Mouse (Mus musculus) heart, embryonic 12.5 days (tissue): Measurements from ENCODE around the gene Mdga1. TPM values are rescaled to one million over a fixed set of nuclear protein-coding genes. Genes with fewer than 3 reads are reported as not detected.

Experiments
- ATAC-seq: fragments of 200-750 bp; cut with Nextera tagmentation; 2 replicates; pipeline ENCODE4 v1.8.0; 2017; ENCODE audit warnings: moderate TSS enrichment, moderate library complexity; ENCODE audit not compliant: insufficient number of reproducible peaks, low FRiP score
- H3K27ac ChIP-seq: fragments of 300-500 bp; sonication (generic); 2 replicates; pipeline ENCODE4 v1.5.1; 2016; ENCODE audit warnings: mild to moderate bottlenecking, moderate library complexity; ENCODE audit not compliant: poor library complexity, severe bottlenecking
- H3K27me3 ChIP-seq: fragments of 300-500 bp; sonication (generic); replicated peaks from 2 replicates; pipeline ENCODE4 v1.6.1; 2016; ENCODE audit warnings: mild to moderate bottlenecking, moderate library complexity
- H3K36me3 ChIP-seq: fragments of 300-500 bp; sonication (generic); 2 replicates; pipeline ENCODE4 v1.6.1; 2016; ENCODE audit warnings: mild to moderate bottlenecking, moderate library complexity
- H3K4me1 ChIP-seq: fragments of 300-500 bp; sonication (generic); replicated peaks from 2 replicates; pipeline ENCODE4 v1.6.1; 2016; ENCODE audit warnings: mild to moderate bottlenecking
- H3K4me2 ChIP-seq: fragments of 300-500 bp; sonication (generic); 2 replicates; pipeline ENCODE4 v1.6.1; 2016; ENCODE audit warnings: mild to moderate bottlenecking, moderate library complexity
- H3K4me3 ChIP-seq: fragments of 300-500 bp; sonication (generic); 2 replicates; pipeline ENCODE4 v1.5.1; 2016; ENCODE audit warnings: mild to moderate bottlenecking
- H3K9ac ChIP-seq: fragments of 300-500 bp; sonication (generic); 2 replicates; pipeline ENCODE4 v1.6.1; 2016; ENCODE audit warnings: mild to moderate bottlenecking, moderate library complexity
- H3K9me3 ChIP-seq: fragments of 300-500 bp; sonication (generic); replicated peaks from 2 replicates; pipeline ENCODE4 v1.6.1; 2016; ENCODE audit warnings: mild to moderate bottlenecking, moderate library complexity
- WGBS: fragments of 180-500 bp; shearing (Covaris S2); methylation state at CpG from one replicate; pipeline ENCODE4 v1.1.7; 2016; 5-methylcytosine and 5-hydroxymethylcytosine counted together
- polyA plus RNA-seq: library from polyadenylated mRNA; unstranded; fragments of >200 nt; fragmentation: Nextera tagmentation; extraction: Ambion mirVana; gene quantifications from 2 replicates; pipeline ENCODE4 v1.2.1, GENCODE M21; 2016

Gene Mdga1
- polyA plus RNA-seq, 1 experiment from 2014 or later, result 3.9 TPM

GRCm38 (mm10) chr17:29997726-29998125 is 27.8 kb upstream of the Mdga1 start:
- Histone ChIP-seq H3K9me3 (no peaks in the 10 kb centered on the region), H3K27ac (no peak overlapping the region), H3K9ac (no peak overlapping the region), H3K4me2 (no peak overlapping the region), H3K36me3 (no peaks in the 10 kb centered on the region), H3K4me1 (no peaks in the 10 kb centered on the region), H3K4me3 (no peak overlapping the region), H3K27me3 (no peaks in the 10 kb centered on the region)
- ATAC-seq, result no peak
- 77% methylated on average over 7 of the region's 7 CpGs for WGBS

- H3K9ac ChIP-seq, result no peak overlapping the region
- H3K27ac ChIP-seq, result no peak overlapping the region
- no peaks in the 10 kb centered on the region for H3K9me3 ChIP-seq
- 93% methylated on average over 5 of the region's 5 CpGs for WGBS
- no peaks in the 10 kb centered on the region for H3K4me1 ChIP-seq
- ATAC-seq, result no peak
- no peaks in the 10 kb centered on the region for H3K36me3 ChIP-seq
- H3K4me3 ChIP-seq, result no peak overlapping the region
- H3K4me2 ChIP-seq, result no peak overlapping the region
- H3K27me3 ChIP-seq, result no peaks in the 10 kb centered on the region
These were observed 26.1 kb upstream of the Mdga1 start for GRCm38 (mm10) chr17:29995986-29996385.

GRCm38 (mm10) chr17:29994459-29994858 is 24.6 kb upstream of the Mdga1 start:
- H3K4me1 ChIP-seq, result no peaks in the 10 kb centered on the region
- H3K27ac ChIP-seq, result no peak overlapping the region
- no peak overlapping the region for H3K4me3 ChIP-seq
- no peaks in the 10 kb centered on the region for H3K27me3 ChIP-seq
- H3K9me3 ChIP-seq, result no peaks in the 10 kb centered on the region; the same call in 1 of the 2 replicates
- 76% methylated on average over 4 of the region's 4 CpGs for WGBS
- no peak for ATAC-seq
- H3K4me2 ChIP-seq, result no peak overlapping the region
- H3K36me3 ChIP-seq, result no peaks in the 10 kb centered on the region
- no peak overlapping the region for H3K9ac ChIP-seq

- no peaks in the 10 kb centered on the region; the same call in 1 of the 2 replicates for H3K9me3 ChIP-seq
- H3K27ac ChIP-seq, result no peak overlapping the region
- no peaks in the 10 kb centered on the region for H3K36me3 ChIP-seq
- ATAC-seq, result no peak; the same call in 1 of the 2 replicates
- H3K4me2 ChIP-seq, result no peak overlapping the region
- 73% methylated on average over 3 of the region's 3 CpGs for WGBS
- no peaks in the 10 kb centered on the region for H3K27me3 ChIP-seq
- H3K9ac ChIP-seq, result no peak overlapping the region
- no peaks in the 10 kb centered on the region for H3K4me1 ChIP-seq
- no peak overlapping the region for H3K4me3 ChIP-seq
These were observed 24.1 kb upstream of the Mdga1 start for GRCm38 (mm10) chr17:29994011-29994410.

GRCm38 (mm10) chr17:29993488-29993887 is 23.6 kb upstream of the Mdga1 start:
- H3K9me3 ChIP-seq, result no peaks in the 10 kb centered on the region; the same call in 1 of the 2 replicates
- H3K36me3 ChIP-seq, result no peaks in the 10 kb centered on the region
- no peaks in the 10 kb centered on the region for H3K4me1 ChIP-seq
- H3K4me3 ChIP-seq, result no peak overlapping the region
- no peak overlapping the region for H3K4me2 ChIP-seq
- H3K27ac ChIP-seq, result no peak overlapping the region
- H3K9ac ChIP-seq, result no peak overlapping the region
- WGBS, result 70% methylated on average over 8 of the region's 8 CpGs
- H3K27me3 ChIP-seq, result no peaks in the 10 kb centered on the region
- ATAC-seq, result no peak

GRCm38 (mm10) chr17:29990845-29991244 is 21.0 kb upstream of the Mdga1 start:
- H3K4me2 ChIP-seq, result no peak overlapping the region
- WGBS, result 84% methylated on average over 2 of the region's 2 CpGs

GRCm38 (mm10) chr17:29990136-29990535 is 20.2 kb upstream of the Mdga1 start:
- Histone ChIP-seq H3K4me2 (no peak overlapping the region), H3K4me1 (peaks cover 11% of the 10 kb centered on the region; the same call in 1 of the 2 replicates)

More at GRCm38 (mm10) chr17:29990845-29991244, 21.0 kb upstream of the Mdga1 start:
- H3K4me1 ChIP-seq, result peaks cover 4% of the 10 kb centered on the region; the same call in 1 of the 2 replicates
- H3K27me3 ChIP-seq, result no peaks in the 10 kb centered on the region
- H3K4me3 ChIP-seq, result no peak overlapping the region
- no peak overlapping the region for H3K9ac ChIP-seq
- H3K27ac ChIP-seq, result no peak overlapping the region
- no peaks in the 10 kb centered on the region for H3K36me3 ChIP-seq
- no peaks in the 10 kb centered on the region; the same call in 1 of the 2 replicates for H3K9me3 ChIP-seq
- ATAC-seq, result no peak

GRCm38 (mm10) chr17:29989653-29990052 is 19.8 kb upstream of the Mdga1 start:
- Histone ChIP-seq H3K27me3 (no peaks in the 10 kb centered on the region), H3K9me3 (no peaks in the 10 kb centered on the region; the same call in 1 of the 2 replicates), H3K27ac (no peak overlapping the region), H3K4me2 (no peak overlapping the region), H3K9ac (no peak overlapping the region), H3K4me3 (no peak overlapping the region), H3K36me3 (no peaks in the 10 kb centered on the region), H3K4me1 (peaks cover 16% of the 10 kb centered on the region; the same call in 1 of the 2 replicates)
- no peak for ATAC-seq
- WGBS, result 82% methylated on average over 5 of the region's 5 CpGs

More at GRCm38 (mm10) chr17:29990136-29990535, 20.2 kb upstream of the Mdga1 start:
- WGBS, result 86% methylated on average over 3 of the region's 3 CpGs
- no peaks in the 10 kb centered on the region for H3K27me3 ChIP-seq
- no peaks in the 10 kb centered on the region for H3K36me3 ChIP-seq
- no peak overlapping the region for H3K9ac ChIP-seq
- H3K4me3 ChIP-seq, result no peak overlapping the region
- H3K27ac ChIP-seq, result no peak overlapping the region
- no peak for ATAC-seq
- no peaks in the 10 kb centered on the region; the same call in 1 of the 2 replicates for H3K9me3 ChIP-seq

- ATAC-seq, result no peak
- WGBS, result 22% methylated on average over 5 of the region's 5 CpGs
- Histone ChIP-seq H3K36me3 (no peaks in the 10 kb centered on the region), H3K27me3 (no peaks in the 10 kb centered on the region), H3K4me1 (peaks cover 16% of the 10 kb centered on the region; the same call in 1 of the 2 replicates), H3K9ac (no peak overlapping the region), H3K27ac (no peak overlapping the region), H3K9me3 (no peaks in the 10 kb centered on the region; the same call in 1 of the 2 replicates), H3K4me2 (no peak overlapping the region), H3K4me3 (no peak overlapping the region)
These were observed 18.3 kb upstream of the Mdga1 start for GRCm38 (mm10) chr17:29988141-29988540.

- H3K36me3 ChIP-seq, result no peaks in the 10 kb centered on the region
- peaks cover 6% of the 10 kb centered on the region for H3K9me3 ChIP-seq
- H3K4me1 ChIP-seq, result peaks cover 16% of the 10 kb centered on the region; the same call in 1 of the 2 replicates
- H3K27ac ChIP-seq, result peak overlapping the region; percentile 40; the same call in 1 of the 2 replicates
- ATAC-seq, result peak; percentile 76
- 24% methylated on average over 3 of the region's 3 CpGs for WGBS
- no peak overlapping the region for H3K9ac ChIP-seq
- no peaks in the 10 kb centered on the region for H3K27me3 ChIP-seq
- H3K4me3 ChIP-seq, result no peak overlapping the region
- H3K4me2 ChIP-seq, result no peak overlapping the region
These were observed 15.6 kb upstream of the Mdga1 start for GRCm38 (mm10) chr17:29985534-29985933.

- no peak for ATAC-seq
- Histone ChIP-seq H3K4me1 (peaks cover 16% of the 10 kb centered on the region; the same call in 1 of the 2 replicates), H3K27ac (no peak overlapping the region), H3K4me3 (no peak overlapping the region), H3K4me2 (no peak overlapping the region), H3K9ac (no peak overlapping the region; the same call in 1 of the 2 replicates), H3K9me3 (peaks cover 6% of the 10 kb centered on the region), H3K36me3 (no peaks in the 10 kb centered on the region), H3K27me3 (no peaks in the 10 kb centered on the region)
- WGBS, result 71% methylated on average over 7 of the region's 7 CpGs
These were observed 15.0 kb upstream of the Mdga1 start for GRCm38 (mm10) chr17:29984931-29985330.

GRCm38 (mm10) chr17:29983190-29983589 is 13.3 kb upstream of the Mdga1 start:
- H3K9ac ChIP-seq, result no peak overlapping the region
- no peak overlapping the region for H3K4me2 ChIP-seq
- H3K36me3 ChIP-seq, result no peaks in the 10 kb centered on the region
- no peak for ATAC-seq
- 74% methylated on average over 5 of the region's 5 CpGs for WGBS
- peaks cover 21% of the 10 kb centered on the region for H3K4me1 ChIP-seq
- H3K9me3 ChIP-seq, result peaks cover 6% of the 10 kb centered on the region; the same call in 1 of the 2 replicates
- H3K4me3 ChIP-seq, result no peak overlapping the region
- H3K27me3 ChIP-seq, result no peaks in the 10 kb centered on the region
- H3K27ac ChIP-seq, result no peak overlapping the region
